Mouse (Mus musculus) MEL (cell line): Measurements from ENCODE around the gene Mrpl38. TPM values are rescaled to one million over a fixed set of nuclear protein-coding genes. Genes with fewer than 3 reads are reported as not detected.

Experiments used
- DNase-seq: peaks from one replicate; pipeline ENCODE4 v3.0.0; 2011; ENCODE audit warnings: low read depth, low spot score
- H3K27ac ChIP-seq: 2 replicates; pipeline ENCODE4 v1.5.1; 2012; ENCODE audit warnings: low read depth, mild to moderate bottlenecking, control low read depth, low read length, moderate library complexity; ENCODE audit not compliant: control insufficient read depth
- H3K27me3 ChIP-seq, 2 experiments: fragments of 150-350 bp in 1 of 2; sonication (generic) in 1 of 2; 2 replicates each; pipeline ENCODE4 v1.6.1; 2012; ENCODE audit warnings: low read length in 2 of 2, mild to moderate bottlenecking in 2 of 2, improper control_type of control experiment in 1 of 2, moderate library complexity in 1 of 2; ENCODE audit not compliant: insufficient read depth in 2 of 2, control insufficient read depth in 1 of 2
- H3K36me3 ChIP-seq, 2 experiments: 2 replicates each; pipeline ENCODE4 v1.6.1; 2012 to 2014; ENCODE audit warnings: low read length in 2 of 2, improper control_type of control experiment in 1 of 2, inconsistent platforms in 1 of 2, mild to moderate bottlenecking in 1 of 2; ENCODE audit not compliant: insufficient read depth in 2 of 2, control insufficient read depth in 1 of 2
- H3K4me1 ChIP-seq, 2 experiments: fragments of 150-350 bp in 1 of 2; sonication (generic) in 1 of 2; 2 replicates each; pipeline ENCODE4 v1.6.1; 2012; ENCODE audit warnings: low read length in 2 of 2, improper control_type of control experiment in 1 of 2, mild to moderate bottlenecking in 1 of 2; ENCODE audit not compliant: insufficient read depth in 2 of 2, control insufficient read depth in 1 of 2
- H3K4me3 ChIP-seq, 2 experiments: fragments of 150-350 bp in 1 of 2; sonication (generic) in 1 of 2; 2 replicates each; pipeline ENCODE4 v1.5.1; 2012; ENCODE audit warnings: low read depth in 2 of 2, low read length in 2 of 2, mild to moderate bottlenecking in 2 of 2, moderate library complexity in 2 of 2, control low read depth in 1 of 2, improper control_type of control experiment in 1 of 2; ENCODE audit not compliant: control insufficient read depth in 1 of 2, insufficient read depth in 1 of 2
- H3K79me2 ChIP-seq: 2 replicates; pipeline ENCODE4 v1.6.1; 2012; ENCODE audit warnings: mild to moderate bottlenecking, low read length, moderate library complexity; ENCODE audit not compliant: control insufficient read depth, poor library complexity, insufficient read depth
- H3K9ac ChIP-seq: 2 replicates; pipeline ENCODE4 v1.6.1; 2012; ENCODE audit warnings: low read depth, mild to moderate bottlenecking, control low read depth, low read length, moderate library complexity; ENCODE audit not compliant: control insufficient read depth, poor library complexity, severe bottlenecking
- H3K9me3 ChIP-seq: fragments of 150-350 bp; sonication (generic); replicated peaks from 2 replicates; pipeline ENCODE4 v1.6.1; 2012; ENCODE audit warnings: mild to moderate bottlenecking, low read length, improper control_type of control experiment, moderate library complexity; ENCODE audit not compliant: insufficient read depth
- BHLHE40 ChIP-seq: IDR thresholded peaks from 2 replicates; pipeline ENCODE4 v1.6.1; 2012; ENCODE audit warnings: low read depth, mild to moderate bottlenecking, inconsistent platforms, low read length, improper control_type of control experiment, borderline replicate concordance
- CHD2 ChIP-seq: IDR thresholded peaks from 2 replicates; pipeline ENCODE4 v1.6.1; 2011; ENCODE audit warnings: low read length, improper control_type of control experiment
- CTCF ChIP-seq, 3 experiments: IDR thresholded peaks in 2 of 3; conservative IDR thresholded peaks in 1 of 3; 2 replicates each; pipeline ENCODE4 v1.5.1; 2011 to 2012; ENCODE audit warnings: low read length in 3 of 3, low read depth in 2 of 3, mild to moderate bottlenecking in 2 of 3, improper control_type of control experiment in 1 of 3, inconsistent platforms in 1 of 3, mixed read lengths in 1 of 3, moderate library complexity in 1 of 3; ENCODE audit not compliant: control insufficient read depth in 1 of 3, insufficient read depth in 1 of 3, poor library complexity in 1 of 3, severe bottlenecking in 1 of 3
- ELF1 ChIP-seq: IDR thresholded peaks from 2 replicates; pipeline ENCODE4 v1.6.1; 2014; ENCODE audit warnings: low read depth, mild to moderate bottlenecking, inconsistent platforms, low read length, improper control_type of control experiment, moderate library complexity
- GABPA ChIP-seq: IDR thresholded peaks from 2 replicates; pipeline ENCODE4 v1.6.1; 2012; ENCODE audit warnings: low read depth, mild to moderate bottlenecking, inconsistent platforms, low read length, improper control_type of control experiment, moderate library complexity
- GATA1 ChIP-seq: IDR thresholded peaks from 2 replicates; pipeline ENCODE4 v1.6.1; 2011; ENCODE audit warnings: low read depth, low read length, improper control_type of control experiment
- JUND ChIP-seq: IDR thresholded peaks from 2 replicates; pipeline ENCODE4 v1.6.1; 2011; ENCODE audit warnings: low read depth, mild to moderate bottlenecking, improper control_type of control experiment, low read length
- MAFK ChIP-seq: IDR thresholded peaks from 2 replicates; pipeline ENCODE4 v1.6.1; 2011; ENCODE audit warnings: low read depth, mild to moderate bottlenecking, low read length, improper control_type of control experiment, borderline replicate concordance
- MAX ChIP-seq: IDR thresholded peaks from 2 replicates; pipeline ENCODE4 v1.6.1; 2011; ENCODE audit warnings: low read length, improper control_type of control experiment
- MAZ ChIP-seq: IDR thresholded peaks from 2 replicates; pipeline ENCODE4 v1.6.1; 2012; ENCODE audit warnings: low read depth, mild to moderate bottlenecking, inconsistent platforms, low read length, improper control_type of control experiment
- POLR2A ChIP-seq, 2 experiments: IDR thresholded peaks; 2 replicates each; pipeline ENCODE4 v1.6.1; 2011 to 2012; ENCODE audit warnings: low read length in 2 of 2, mild to moderate bottlenecking in 2 of 2, control low read depth in 1 of 2, improper control_type of control experiment in 1 of 2, low read depth in 1 of 2, moderate library complexity in 1 of 2; ENCODE audit not compliant: control insufficient read depth in 1 of 2, insufficient read depth in 1 of 2, poor library complexity in 1 of 2
- POLR2AphosphoS2 ChIP-seq: IDR thresholded peaks from 2 replicates; pipeline ENCODE4 v1.6.1; 2011; ENCODE audit warnings: low read length, improper control_type of control experiment
- POLR2AphosphoS5 ChIP-seq: IDR thresholded peaks from 2 replicates; pipeline ENCODE4 v1.6.1; 2012; ENCODE audit warnings: low read depth, borderline replicate concordance, mild to moderate bottlenecking, inconsistent platforms, low read length, moderate library complexity, mixed read lengths
- RCOR1 ChIP-seq: IDR thresholded peaks from 2 replicates; pipeline ENCODE4 v1.6.1; 2012; ENCODE audit warnings: low read depth, mild to moderate bottlenecking, inconsistent platforms, low read length, improper control_type of control experiment
- SIN3A ChIP-seq: IDR thresholded peaks from 2 replicates; pipeline ENCODE4 v1.6.1; 2012; ENCODE audit warnings: low read length, improper control_type of control experiment, inconsistent platforms
- TCF12 ChIP-seq: IDR thresholded peaks from 2 replicates; pipeline ENCODE4 v1.6.1; 2014; ENCODE audit warnings: low read depth, mild to moderate bottlenecking, inconsistent platforms, low read length, improper control_type of control experiment, moderate library complexity
- UBTF ChIP-seq: IDR thresholded peaks from 2 replicates; pipeline ENCODE4 v1.6.1; 2012; ENCODE audit warnings: low read depth, mild to moderate bottlenecking, inconsistent platforms, low read length, improper control_type of control experiment, moderate library complexity, borderline replicate concordance; ENCODE audit not compliant: insufficient read depth
- ZC3H11A ChIP-seq: IDR thresholded peaks from 2 replicates; pipeline ENCODE4 v1.6.1; 2012; ENCODE audit warnings: low read depth, mild to moderate bottlenecking, inconsistent platforms, low read length, improper control_type of control experiment
- ZNF384 ChIP-seq: IDR thresholded peaks from 2 replicates; pipeline ENCODE4 v1.6.1; 2012; ENCODE audit warnings: low read depth, mild to moderate bottlenecking, inconsistent platforms, low read length, improper control_type of control experiment
- polyA plus RNA-seq, 2 experiments: library from polyadenylated mRNA; stranded (reverse) in 1 of 2; unstranded in 1 of 2; fragments of >175 nt in 1 of 2; fragments of >200 nt in 1 of 2; gene quantifications; 2 replicates each; pipeline versions ENCODE4 v1.2.1 to v1.2.4; 2012; ENCODE audit warnings: low replicate concordance in 2 of 2, low read depth in 1 of 2; ENCODE audit not compliant: insufficient read length in 2 of 2, insufficient read depth in 1 of 2, missing spikeins in 1 of 2
- total RNA-seq: library from RNA; depleted of rRNA; stranded (reverse); fragments of 300-350 nt; gene quantifications from 2 replicates; pipeline ENCODE4 v1.2.3, GENCODE M21; 2012

Mrpl38 gene
- total and polyA plus RNA-seq, 3 experiments = 105 to 157 TPM; not detected in 1

GRCm38 (mm10) chr11:116099462-116099861 is 39.2 kb downstream of the Mrpl38 start (continued):
- 0 out of 2 replicates have a peak, but pooled peaks have one; percentile 41 for TF ChIP-seq MAZ
- peak; percentile 42 for TF ChIP-seq ZNF384

GRCm38 (mm10) chr11:116098711-116099460 is 39.8 kb downstream of the Mrpl38 start:
- no peak for DNase-seq
- TF ChIP-seq BHLHE40 (no peak), ZC3H11A (no peak), POLR2AphosphoS2 (no peak), MAX (no peak), TCF12 (no peak), POLR2AphosphoS5 (no peak), SIN3A (no peak), ELF1 (no peak), MAZ (no peak), UBTF (no peak), JUND (no peak), POLR2A (IDR thresholded peaks at IDR 0.05; ENCODE audit: control insufficient read depth in 1 of 2, insufficient read depth in 1 of 2, low read depth in 1 of 2, low read length in 2 of 2, poor library complexity in 1 of 2) (no peak), MAFK (no peak), CHD2 (no peak), RCOR1 (no peak), GABPA (no peak), ZNF384 (no peak), GATA1 (no peak), CTCF (IDR thresholded peaks at IDR 0.05 in 2 of 3, conservative IDR thresholded peaks at IDR 0.05 in 1 of 3; ENCODE audit: control insufficient read depth in 1 of 3, insufficient read depth in 1 of 3, low read depth in 2 of 3, low read length in 3 of 3, poor library complexity in 1 of 3, severe bottlenecking in 1 of 3) (no peak)
- no peaks in the 10 kb centered on the region for H3K27me3 ChIP-seq
- peaks cover 11 to 32% of the 10 kb centered on the region in 2 experiments for H3K4me1 ChIP-seq
- no peak overlapping the region for H3K9ac ChIP-seq
- H3K79me2 ChIP-seq = no peaks in the 10 kb centered on the region
- H3K36me3 ChIP-seq = peaks cover 0 to 34% of the 10 kb centered on the region in 2 experiments; a peak in 2 of 4 replicates
- H3K9me3 ChIP-seq = no peaks in the 10 kb centered on the region
- no peak overlapping the region for H3K27ac ChIP-seq
- no peak overlapping the region for H3K4me3 ChIP-seq
